Mouse (Mus musculus) forebrain, embryonic 15.5 days (tissue): Measurements from ENCODE around the gene Swt1. TPM values are rescaled to one million over a fixed set of nuclear protein-coding genes. Genes with fewer than 3 reads are reported as not detected.
"Not testable (repeated sequence)": the region's sequence is repeated elsewhere in the genome, so short reads cannot be mapped to it uniquely, and the experiment has no call there.

Experiments used
- ATAC-seq: fragments of 200-750 bp; cut with Nextera tagmentation; replicated peaks from 2 replicates; pipeline ENCODE4 v1.8.0; 2017; ENCODE audit warnings: mild to moderate bottlenecking, moderate TSS enrichment, moderate library complexity
- H3K27ac ChIP-seq: fragments of 300-500 bp; sonication (generic); replicated peaks from 2 replicates; pipeline ENCODE4 v1.5.1; 2015; ENCODE audit warnings: mild to moderate bottlenecking, inconsistent platforms
- H3K27me3 ChIP-seq: fragments of 300-500 bp; sonication (generic); 2 replicates; pipeline ENCODE4 v1.6.1; 2015; ENCODE audit warnings: inconsistent platforms
- H3K36me3 ChIP-seq: fragments of 300-500 bp; sonication (generic); 2 replicates; pipeline ENCODE4 v1.6.1; 2015; ENCODE audit warnings: mild to moderate bottlenecking, inconsistent platforms
- H3K4me1 ChIP-seq: fragments of 300-500 bp; sonication (generic); 2 replicates; pipeline ENCODE4 v1.6.1; 2015; ENCODE audit warnings: inconsistent platforms
- H3K4me2 ChIP-seq: fragments of 300-500 bp; sonication (generic); replicated peaks from 2 replicates; pipeline ENCODE4 v1.6.1; 2015; ENCODE audit warnings: mild to moderate bottlenecking, inconsistent platforms
- H3K4me3 ChIP-seq: fragments of 300-500 bp; sonication (generic); 2 replicates; pipeline ENCODE4 v1.5.1; 2015; ENCODE audit warnings: mild to moderate bottlenecking, inconsistent platforms
- H3K9ac ChIP-seq: fragments of 300-500 bp; sonication (generic); replicated peaks from 2 replicates; pipeline ENCODE4 v1.6.1; 2015; ENCODE audit warnings: mild to moderate bottlenecking, inconsistent platforms
- H3K9me3 ChIP-seq: fragments of 300-500 bp; sonication (generic); 2 replicates; pipeline ENCODE4 v1.6.1; 2016; ENCODE audit warnings: inconsistent platforms
- WGBS: fragments of 180-500 bp; shearing (Covaris S2); methylation state at CpG from one replicate; pipeline ENCODE4 v1.1.7; 2015; ENCODE audit warnings: mixed read lengths; 5-methylcytosine and 5-hydroxymethylcytosine counted together
- polyA plus RNA-seq: library from polyadenylated mRNA; unstranded; fragments of >200 nt; fragmentation: Nextera tagmentation; extraction: Ambion mirVana; gene quantifications from 2 replicates; pipeline ENCODE4 v1.2.1, GENCODE M21; 2015

Gene Swt1
- polyA plus RNA-seq = 20.1 and 24.2 TPM in 2 replicates

GRCm38 (mm10) chr1:151428263-151429221, at the start of gene Swt1, which contains the start of gene Trmt1l:
Gene Swt1 (minus strand): TSS chr1:151428455.
Gene Trmt1l (plus strand): TSS chr1:151428542.
- Histone ChIP-seq H3K27me3 (no peaks in the 10 kb centered on the region), H3K36me3 (no peaks in the 10 kb centered on the region), H3K27ac (peak within 1 kb of the TSS; percentile 96), H3K4me1 (peaks cover 24% of the 10 kb centered on the region), H3K4me2 (peak within 1 kb of the TSS; percentile 63), H3K9me3 (no peaks in the 10 kb centered on the region), H3K4me3 (peak within 1 kb of the TSS; percentile 98), H3K9ac (peak within 1 kb of the TSS; percentile 97)
- ATAC-seq = peak; percentile 100
- WGBS = under 1% methylated on average over 74 of the region's 74 CpGs

- not testable (repeated sequence) for H3K27me3 ChIP-seq, ATAC-seq, H3K4me3 ChIP-seq, H3K9me3 ChIP-seq, H3K4me1 ChIP-seq, H3K4me2 ChIP-seq, H3K9ac ChIP-seq, H3K27ac ChIP-seq
- H3K36me3 ChIP-seq = peaks cover 64% of the 10 kb centered on the region
- WGBS = 88% methylated on average over 8 of the region's 8 CpGs
Measured at GRCm38 (mm10) chr1:151472386-151472785, 44.1 kb upstream of the Swt1 start.

- ATAC-seq = no peak
- no peaks in the 10 kb centered on the region for H3K27me3 ChIP-seq
- H3K4me3 ChIP-seq = no peak overlapping the region
- no peaks in the 10 kb centered on the region for H3K9me3 ChIP-seq
- no peak overlapping the region for H3K4me2 ChIP-seq
- no peak overlapping the region for H3K9ac ChIP-seq
- H3K27ac ChIP-seq = no peak overlapping the region
- 55% methylated on average over 7 of the region's 7 CpGs for WGBS
- H3K36me3 ChIP-seq = peaks cover 56% of the 10 kb centered on the region
- no peaks in the 10 kb centered on the region for H3K4me1 ChIP-seq
Measured at GRCm38 (mm10) chr1:151471429-151471828, 43.2 kb upstream of the Swt1 start.

- peaks cover 18% of the 10 kb centered on the region for H3K36me3 ChIP-seq
- H3K9me3 ChIP-seq = no peaks in the 10 kb centered on the region
- no peak overlapping the region for H3K9ac ChIP-seq
- H3K4me2 ChIP-seq = no peak overlapping the region
- H3K4me1 ChIP-seq = no peaks in the 10 kb centered on the region
- no peaks in the 10 kb centered on the region for H3K27me3 ChIP-seq
- H3K4me3 ChIP-seq = no peak overlapping the region
- ATAC-seq = no peak; the same call in 1 of the 2 replicates
- 86% methylated on average over 4 of the region's 4 CpGs for WGBS
- no peak overlapping the region for H3K27ac ChIP-seq
Measured at GRCm38 (mm10) chr1:151466571-151466970, 38.3 kb upstream of the Swt1 start.

DNA sequence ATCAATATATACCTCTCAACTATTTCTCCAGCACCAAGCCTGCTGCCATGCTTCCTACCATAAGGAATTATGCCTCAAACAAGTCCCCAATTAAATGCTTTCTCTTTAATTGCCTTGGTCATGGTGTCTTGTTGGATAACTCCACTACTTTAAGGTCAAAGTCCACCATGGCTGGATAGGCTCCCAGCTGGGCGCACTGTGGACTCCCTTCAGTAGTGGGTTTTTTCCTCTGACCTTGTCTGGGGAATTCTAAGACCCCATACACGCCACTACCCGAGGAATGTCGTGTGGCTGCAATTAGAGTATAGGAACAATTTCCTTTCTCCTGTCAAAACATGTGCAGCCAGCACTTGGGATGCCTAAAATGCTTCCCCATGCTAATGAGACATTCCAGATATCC, 36.7 kb upstream of the Swt1 start:
- no peak for ATAC-seq
- Histone ChIP-seq H3K4me1 (no peaks in the 10 kb centered on the region), H3K27me3 (no peaks in the 10 kb centered on the region), H3K4me3 (no peak overlapping the region), H3K4me2 (no peak overlapping the region), H3K27ac (no peak overlapping the region), H3K9me3 (no peaks in the 10 kb centered on the region), H3K9ac (no peak overlapping the region), H3K36me3 (peaks cover 15% of the 10 kb centered on the region)
- 61% methylated on average over 4 of the region's 4 CpGs for WGBS

DNA sequence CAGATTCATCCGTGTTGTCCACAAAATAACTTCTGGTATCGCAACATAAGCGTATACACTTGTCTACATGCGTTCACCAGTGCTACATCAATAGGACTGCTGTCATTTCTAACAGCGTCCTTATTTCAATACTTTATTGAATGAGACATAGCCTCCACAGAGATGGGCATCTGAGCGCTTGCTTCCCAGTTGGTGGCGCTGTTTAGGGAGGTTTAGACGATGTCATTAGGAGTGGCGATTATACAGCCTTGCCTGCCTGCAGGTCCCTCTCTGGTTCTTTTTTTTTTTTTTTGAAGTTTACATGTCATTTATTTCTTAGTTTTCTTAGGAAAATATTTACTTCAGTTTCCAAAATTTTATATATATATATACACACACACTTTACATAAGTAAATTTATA, 33.0 kb upstream of the Swt1 start:
- Histone ChIP-seq H3K4me3 (no peak overlapping the region), H3K27me3 (no peaks in the 10 kb centered on the region), H3K9me3 (no peaks in the 10 kb centered on the region), H3K36me3 (peaks cover 37% of the 10 kb centered on the region), H3K4me1 (no peaks in the 10 kb centered on the region), H3K9ac (no peak overlapping the region), H3K27ac (no peak overlapping the region), H3K4me2 (no peak overlapping the region)
- no peak for ATAC-seq
- WGBS = 81% methylated on average over 9 of the region's 9 CpGs

GRCm38 (mm10) chr1:151457087-151457486, 28.8 kb upstream of the Swt1 start:
- H3K4me1 ChIP-seq = no peaks in the 10 kb centered on the region
- H3K27me3 ChIP-seq = no peaks in the 10 kb centered on the region
- H3K4me3 ChIP-seq = no peak overlapping the region
- no peak overlapping the region for H3K4me2 ChIP-seq
- ATAC-seq = no peak
- no peaks in the 10 kb centered on the region for H3K9me3 ChIP-seq
- no peak overlapping the region for H3K27ac ChIP-seq
- H3K9ac ChIP-seq = no peak overlapping the region
- WGBS = 92% methylated on average over 5 of the region's 5 CpGs
- peaks cover 62% of the 10 kb centered on the region for H3K36me3 ChIP-seq

GRCm38 (mm10) chr1:151451946-151452345, 23.7 kb upstream of the Swt1 start:
- Histone ChIP-seq H3K4me3 (no peak overlapping the region), H3K4me2 (no peak overlapping the region), H3K36me3 (peaks cover 65% of the 10 kb centered on the region), H3K27me3 (no peaks in the 10 kb centered on the region), H3K9me3 (no peaks in the 10 kb centered on the region), H3K4me1 (no peaks in the 10 kb centered on the region), H3K27ac (no peak overlapping the region), H3K9ac (no peak overlapping the region)
- ATAC-seq = no peak
- 95% methylated on average over 11 of the region's 11 CpGs for WGBS

DNA sequence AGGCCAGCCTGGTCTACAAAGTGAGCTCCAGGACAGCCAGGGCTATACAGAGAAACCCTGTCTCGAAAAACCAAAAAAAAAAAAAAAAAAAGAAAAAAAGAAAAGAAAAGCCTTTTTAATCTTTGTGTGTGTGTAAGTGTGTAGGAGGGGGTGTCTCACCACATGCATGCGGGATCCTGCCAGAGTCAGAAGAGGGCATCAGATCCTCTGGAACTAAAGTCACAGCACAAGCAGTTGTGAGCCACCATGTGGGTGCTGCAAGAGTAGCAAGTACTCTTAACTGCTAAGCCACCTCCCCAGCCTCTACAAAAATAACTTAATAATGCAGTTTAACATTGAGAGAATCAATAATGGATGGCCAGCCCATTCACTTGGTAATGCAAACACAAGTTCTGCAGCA, 22.6 kb upstream of the Swt1 start:
- Histone ChIP-seq H3K9ac (no peak overlapping the region), H3K27ac (no peak overlapping the region), H3K4me2 (no peak overlapping the region), H3K4me1 (no peaks in the 10 kb centered on the region), H3K27me3 (no peaks in the 10 kb centered on the region), H3K4me3 (no peak overlapping the region), H3K36me3 (peaks cover 66% of the 10 kb centered on the region), H3K9me3 (no peaks in the 10 kb centered on the region)
- 100% methylated on average over 2 of the region's 2 CpGs for WGBS
- no peak for ATAC-seq

DNA sequence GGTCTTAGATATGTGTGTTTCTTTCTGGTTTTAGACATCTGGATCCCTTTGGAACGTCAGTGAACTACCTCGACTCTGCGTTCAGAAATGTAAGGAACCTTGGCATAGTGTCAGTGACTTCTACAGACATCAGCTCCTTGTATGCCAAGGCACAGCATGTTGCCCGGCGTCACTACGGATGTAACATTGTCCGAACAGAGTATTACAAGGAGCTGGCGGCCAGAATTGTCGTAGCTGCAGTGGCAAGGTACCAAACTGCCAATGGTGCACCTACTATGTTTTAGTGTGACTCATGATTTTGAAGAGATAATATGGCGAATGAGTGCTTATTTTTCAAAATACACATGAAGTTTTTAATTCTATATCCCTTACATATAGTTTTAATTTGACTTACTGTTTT, 21.6 kb upstream of the Swt1 start:
- no peak overlapping the region for H3K9ac ChIP-seq
- H3K9me3 ChIP-seq = no peaks in the 10 kb centered on the region
- H3K27ac ChIP-seq = no peak overlapping the region
- peaks cover 74% of the 10 kb centered on the region for H3K36me3 ChIP-seq
- H3K4me3 ChIP-seq = no peak overlapping the region
- H3K4me1 ChIP-seq = no peaks in the 10 kb centered on the region
- ATAC-seq = no peak
- no peak overlapping the region for H3K4me2 ChIP-seq
- no peaks in the 10 kb centered on the region for H3K27me3 ChIP-seq
- WGBS = 93% methylated on average over 10 of the region's 10 CpGs

DNA sequence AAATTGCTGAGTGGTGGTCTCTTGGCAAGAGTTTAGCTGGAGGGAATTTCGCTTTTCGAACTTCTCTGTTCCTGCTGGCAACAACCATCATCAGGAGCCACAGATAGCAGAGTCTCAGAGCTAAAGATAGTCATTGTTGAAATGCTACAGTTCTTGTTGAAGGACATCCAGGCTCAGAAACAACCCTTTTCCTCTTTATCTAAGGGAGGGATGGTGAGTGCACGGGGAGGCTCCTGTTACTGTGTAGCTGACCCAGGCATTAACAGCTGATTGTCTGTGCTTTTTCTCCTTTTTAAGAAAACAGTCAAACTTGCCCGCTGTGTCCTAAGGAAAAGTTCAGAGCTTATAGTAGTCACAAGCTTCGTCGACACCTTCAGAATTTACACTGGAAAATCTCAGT, 7.2 kb upstream of the Swt1 start:
- Histone ChIP-seq H3K9me3 (no peaks in the 10 kb centered on the region), H3K9ac (no peak overlapping the region), H3K4me2 (no peak overlapping the region), H3K4me3 (no peak overlapping the region), H3K27ac (no peak overlapping the region), H3K27me3 (no peaks in the 10 kb centered on the region), H3K36me3 (peaks cover 54% of the 10 kb centered on the region), H3K4me1 (peaks cover under 1% of the 10 kb centered on the region; the same call in 1 of the 2 replicates)
- no peak for ATAC-seq
- 92% methylated on average over 6 of the region's 6 CpGs for WGBS

- Histone ChIP-seq H3K36me3 (peaks cover 2% of the 10 kb centered on the region), H3K9ac (peak overlapping the region; percentile 97), H3K4me1 (peaks cover 24% of the 10 kb centered on the region), H3K9me3 (no peaks in the 10 kb centered on the region), H3K4me3 (peak overlapping the region; percentile 98), H3K27ac (peak overlapping the region; percentile 96), H3K4me2 (peak overlapping the region; percentile 63), H3K27me3 (no peaks in the 10 kb centered on the region)
- 35% methylated on average over 9 of the region's 9 CpGs for WGBS
- no peak for ATAC-seq
Measured at GRCm38 (mm10) chr1:151429316-151429715, 1.1 kb upstream of the Swt1 start.
